Mouse (Mus musculus): ENCODE results near the gene Lactb.

Lactb gene

GRCm38 (mm10) chr9:66975239-66975645 is at the start of gene Lactb:
Lactb (minus strand) TSS chr9:66975484.
- peak; percentile 98 for DNase-seq (ENCODE audit: low spot score)

- peak; percentile 27 for DNase-seq (ENCODE audit: low spot score)
Observed at GRCm38 (mm10) chr9:67023371-67023770, 48.1 kb upstream of the Lactb start.

- DNase-seq (ENCODE audit: low spot score): no peak
Observed at GRCm38 (mm10) chr9:67020063-67020462, 44.8 kb upstream of the Lactb start.

GRCm38 (mm10) chr9:67013501-67013900 is 38.2 kb upstream of the Lactb start:
- no peak for DNase-seq (ENCODE audit: low spot score)

GRCm38 (mm10) chr9:67012470-67012869 is 37.2 kb upstream of the Lactb start:
- peak; percentile 73 for DNase-seq (ENCODE audit: low spot score)

- no peak for DNase-seq (ENCODE audit: low spot score)
Observed at GRCm38 (mm10) chr9:67011483-67011882, 36.2 kb upstream of the Lactb start.

- no peak for DNase-seq (ENCODE audit: low spot score)
Observed at GRCm38 (mm10) chr9:67008781-67009180, 33.5 kb upstream of the Lactb start.

- no peak for DNase-seq (ENCODE audit: low spot score)
Observed at GRCm38 (mm10) chr9:67006376-67006775, 31.1 kb upstream of the Lactb start.

GRCm38 (mm10) chr9:67005161-67005742 is 30.0 kb upstream of the Lactb start:
- no peak for DNase-seq (ENCODE audit: low spot score)

GRCm38 (mm10) chr9:67003656-67004055 is 28.4 kb upstream of the Lactb start:
- no peak for DNase-seq (ENCODE audit: low spot score)

- DNase-seq (ENCODE audit: low spot score): no peak
Observed at GRCm38 (mm10) chr9:67003156-67003555, 27.9 kb upstream of the Lactb start.

- no peak for DNase-seq (ENCODE audit: low spot score)
Observed at GRCm38 (mm10) chr9:67001506-67001905, 26.2 kb upstream of the Lactb start.

GRCm38 (mm10) chr9:67001050-67001449 is 25.8 kb upstream of the Lactb start:
- peak; percentile 89 for DNase-seq (ENCODE audit: low spot score)

GRCm38 (mm10) chr9:66999698-67000097 is 24.4 kb upstream of the Lactb start:
- DNase-seq (ENCODE audit: low spot score): no peak

GRCm38 (mm10) chr9:66991750-66992410 is 16.6 kb upstream of the Lactb start:
- no peak for DNase-seq (ENCODE audit: low spot score)

GRCm38 (mm10) chr9:66991021-66991749 is 15.9 kb upstream of the Lactb start:
- DNase-seq (ENCODE audit: low spot score): no peak

GRCm38 (mm10) chr9:66990046-66990445 is 14.8 kb upstream of the Lactb start:
- no peak for DNase-seq (ENCODE audit: low spot score)

GRCm38 (mm10) chr9:66989581-66989980 is 14.3 kb upstream of the Lactb start:
- no peak for DNase-seq (ENCODE audit: low spot score)

GRCm38 (mm10) chr9:66988888-66989414 is 13.7 kb upstream of the Lactb start:
- peak; percentile 61 for DNase-seq (ENCODE audit: low spot score)

GRCm38 (mm10) chr9:66988198-66988887 is 13.1 kb upstream of the Lactb start:
- DNase-seq (ENCODE audit: low spot score): no peak

- DNase-seq (ENCODE audit: low spot score): no peak
Observed at GRCm38 (mm10) chr9:66985377-66985776, 10.1 kb upstream of the Lactb start.

- no peak for DNase-seq (ENCODE audit: low spot score)
Observed at GRCm38 (mm10) chr9:66982085-66982484, 6.8 kb upstream of the Lactb start.
